Mouse (Mus musculus) megakaryocyte-erythroid progenitor cell, adult 5-6 weeks (primary cell): ENCODE results near the gene Hebp2. TPM values are rescaled to one million over a fixed set of nuclear protein-coding genes. Genes with fewer than 3 reads are reported as not detected.

ENCODE experiments used
- ATAC-seq: replicated peaks from 2 replicates; pipeline ENCODE4 v1.8.0; 2016; ENCODE audit warnings: mild to moderate bottlenecking, inconsistent platforms; ENCODE audit not compliant: severe bottlenecking, poor library complexity, low FRiP score, low TSS enrichment
- total RNA-seq, 2 experiments: library from RNA; stranded (forward) in 1 of 2; stranded (reverse) in 1 of 2; fragments of 200-1000, 215-1000 nt in 1 of 2; fragments of >200 nt in 1 of 2; fragmentation: Nextera tagmentation in 1 of 2; gene quantifications; 2 replicates each; pipeline ENCODE4 v1.2.3; 2014 to 2017

Hebp2 gene
- total RNA-seq, 2 experiments from 2014 or later: not detected

GRCm38 (mm10) chr10:18525311-18525710 is 20.6 kb downstream of the Hebp2 start:
- no peak for ATAC-seq

- no peak for ATAC-seq
Observed at GRCm38 (mm10) chr10:18522556-18522955, 23.3 kb downstream of the Hebp2 start.

DNA sequence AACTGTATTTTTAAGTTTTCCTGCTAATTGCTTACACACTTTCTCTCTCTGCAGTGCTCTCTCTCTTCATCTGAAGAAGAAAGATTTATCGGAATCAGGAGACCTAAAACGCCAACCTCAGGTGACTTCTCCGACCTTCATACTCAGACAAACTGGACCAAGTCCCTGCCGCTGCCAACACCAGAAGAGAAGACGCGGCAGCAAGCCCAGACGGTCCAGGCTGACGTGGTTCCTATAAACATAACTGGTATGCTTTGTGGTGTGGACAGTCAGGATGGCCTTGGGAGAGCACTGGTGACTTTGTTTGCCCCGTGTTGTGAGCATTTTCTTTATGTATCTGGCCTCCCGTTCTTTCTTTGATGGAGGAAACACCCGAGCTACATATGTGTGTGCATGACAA is 34.4 kb downstream of the Hebp2 start:
- no peak for ATAC-seq

- no peak for ATAC-seq
Observed at GRCm38 (mm10) chr10:18510663-18511062, 35.2 kb downstream of the Hebp2 start.

GRCm38 (mm10) chr10:18508586-18508985 is 37.3 kb downstream of the Hebp2 start:
- no peak for ATAC-seq

- ATAC-seq: no peak
Observed at GRCm38 (mm10) chr10:18507869-18508473, 37.9 kb downstream of the Hebp2 start.

DNA sequence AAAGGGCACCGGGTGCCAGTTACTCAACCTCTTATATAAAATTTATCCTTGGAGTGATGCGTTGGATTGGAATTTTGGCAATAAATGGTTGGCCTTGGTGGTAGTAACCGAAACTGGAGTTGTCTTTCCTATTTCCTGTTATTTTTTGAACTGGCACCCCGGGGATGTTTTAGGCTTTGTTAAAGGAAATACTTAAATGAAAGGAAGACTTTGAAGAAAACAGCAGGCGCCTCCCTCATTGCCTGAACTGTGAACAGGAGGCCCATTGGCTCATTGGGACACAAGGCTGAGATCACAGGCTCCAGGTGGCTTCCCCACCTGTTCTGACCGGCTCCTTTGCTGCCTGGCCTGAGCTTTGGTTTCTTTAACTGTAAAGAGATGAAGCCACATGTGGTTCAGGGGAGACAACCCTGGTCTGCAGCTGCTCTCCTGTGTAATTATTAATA is 39.4 kb downstream of the Hebp2 start:
- no peak for ATAC-seq

- ATAC-seq: no peak
Observed at GRCm38 (mm10) chr10:18505690-18506089, 40.2 kb downstream of the Hebp2 start.

GRCm38 (mm10) chr10:18501997-18502396 is 43.9 kb downstream of the Hebp2 start:
- ATAC-seq: no peak

DNA sequence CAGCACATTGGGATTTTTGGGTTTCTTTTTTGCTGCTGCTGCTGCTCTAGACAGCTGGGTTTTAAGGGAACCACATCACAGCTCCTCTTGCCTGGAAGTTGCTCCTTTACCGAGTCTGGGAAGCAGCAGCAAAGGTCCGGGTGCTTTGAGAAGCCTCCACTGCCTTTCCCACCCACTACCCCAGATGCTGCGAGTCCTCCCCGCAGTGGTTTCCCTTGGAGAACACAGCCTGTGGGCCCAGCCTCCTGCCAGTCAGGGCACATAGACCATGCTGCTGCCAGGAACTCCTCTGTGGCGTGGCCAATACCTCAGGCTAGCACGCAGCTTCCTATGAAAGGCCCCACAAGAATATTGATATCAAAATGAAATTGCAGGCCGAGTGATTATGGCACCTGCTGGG is 48.8 kb downstream of the Hebp2 start:
- ATAC-seq: no peak

GRCm38 (mm10) chr10:18494249-18494648 is 51.6 kb downstream of the Hebp2 start:
- no peak for ATAC-seq

GRCm38 (mm10) chr10:18493010-18493894 is 52.6 kb downstream of the Hebp2 start:
- no peak for ATAC-seq

- ATAC-seq: no peak
Observed at GRCm38 (mm10) chr10:18491952-18492351, 53.9 kb downstream of the Hebp2 start.

DNA sequence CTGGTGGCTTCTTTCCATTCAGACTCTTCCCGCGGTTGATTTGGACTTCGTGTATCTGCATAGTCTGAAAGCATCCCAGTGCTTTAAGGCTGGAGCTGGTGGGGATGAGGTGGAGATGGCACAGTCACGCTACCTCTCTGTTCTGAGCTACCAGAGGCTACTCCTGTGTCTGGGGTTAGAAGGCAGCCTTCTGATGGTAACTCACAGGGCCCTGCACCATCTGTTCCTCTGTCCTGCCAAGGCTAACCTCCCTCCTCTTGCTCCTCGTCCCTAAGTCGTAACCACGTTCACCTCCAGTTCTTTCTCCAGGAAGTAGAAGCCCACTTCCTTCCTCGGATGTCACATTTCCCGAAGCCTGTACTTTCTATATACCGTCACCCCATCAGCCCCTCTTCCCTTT is 55.9 kb downstream of the Hebp2 start:
- ATAC-seq: no peak

Other genes with a start within 250 kb of the Hebp2 start
- 0.99 and 1.2 TPM in 2 replicates for gene Nhsl1, start 227.1 kb downstream of the Hebp2 start, total RNA-seq (2014; fragmentation: Nextera tagmentation)
- 0.42 TPM in 1 of 2 replicates, not detected in the other for gene Nhsl1, start 227.1 kb downstream of the Hebp2 start, total RNA-seq (2017)
- gene Arfgef3, start 197.9 kb upstream of the Hebp2 start, total RNA-seq (2014; fragmentation: Nextera tagmentation): not detected in 2 replicates
- gene Arfgef3, start 197.9 kb upstream of the Hebp2 start, total RNA-seq (2017): 0.14 TPM in 1 of 2 replicates, not detected in the other
- not detected in 2 replicates for gene Gm4922, start 240.7 kb upstream of the Hebp2 start, total RNA-seq (2014; fragmentation: Nextera tagmentation)
- gene Gm4922, start 240.7 kb upstream of the Hebp2 start, total RNA-seq (2017): not detected in 2 replicates